Mouse (Mus musculus) ovary, adult 18-20 months (tissue): ENCODE measurements at regions not wholly inside any gene's neighbourhood (a gene's known extent, or its start where the extent isn't known, plus 50 kb on each side); places are given as distances from the start of the nearest gene placed in this dataset.

ENCODE experiments used
- DNase-seq: peaks from one replicate; pipeline ENCODE4 v3.0.0; 2022; ENCODE audit warnings: low spot score, mixed read lengths

DNA sequence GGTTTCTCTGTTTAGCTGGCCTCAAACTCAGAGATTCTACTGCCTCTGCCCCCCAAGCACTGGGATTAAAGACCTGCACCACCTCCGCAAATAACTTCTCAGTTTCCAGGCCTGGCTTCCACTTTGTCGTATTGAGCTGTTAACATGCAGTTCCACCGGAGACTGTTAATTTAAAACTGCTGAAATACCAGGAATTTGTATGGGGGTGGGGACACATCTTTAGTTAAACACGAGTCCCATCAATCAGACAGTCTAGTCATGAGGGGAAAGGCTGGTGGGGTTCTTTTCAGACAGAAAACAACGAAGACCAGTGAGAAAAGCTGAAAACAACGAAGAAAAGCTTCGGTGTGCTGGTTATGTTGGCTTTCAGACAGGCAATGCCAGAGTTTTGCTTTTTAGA is 227.5 kb downstream of the Csl start:
- DNase-seq, result no peak

DNA sequence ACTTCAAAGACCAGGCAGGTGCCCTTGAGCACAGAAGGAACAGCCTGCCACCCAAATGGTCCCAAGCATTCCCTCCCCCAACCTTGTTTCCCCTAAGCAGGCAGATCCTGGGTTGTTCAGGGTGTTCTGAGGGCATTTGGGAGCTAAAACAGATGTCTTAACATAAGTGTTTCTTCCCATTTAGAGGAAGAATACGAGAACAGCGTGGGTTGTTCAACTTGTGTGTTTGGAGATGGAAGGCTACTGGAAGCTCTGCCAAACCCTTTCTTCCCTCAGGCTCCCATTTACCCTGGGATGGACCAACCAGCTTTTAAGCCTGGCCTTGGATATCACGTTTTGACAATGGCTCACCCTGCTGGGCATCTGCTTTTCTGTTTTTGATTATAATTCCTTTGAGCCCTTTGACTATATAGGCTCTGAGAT is 226.8 kb downstream of the Csl start:
- DNase-seq, result no peak

GRCm38 (mm10) chr10:99533468-99533867 is 226.0 kb downstream of the Csl start:
- DNase-seq, result no peak

DNA sequence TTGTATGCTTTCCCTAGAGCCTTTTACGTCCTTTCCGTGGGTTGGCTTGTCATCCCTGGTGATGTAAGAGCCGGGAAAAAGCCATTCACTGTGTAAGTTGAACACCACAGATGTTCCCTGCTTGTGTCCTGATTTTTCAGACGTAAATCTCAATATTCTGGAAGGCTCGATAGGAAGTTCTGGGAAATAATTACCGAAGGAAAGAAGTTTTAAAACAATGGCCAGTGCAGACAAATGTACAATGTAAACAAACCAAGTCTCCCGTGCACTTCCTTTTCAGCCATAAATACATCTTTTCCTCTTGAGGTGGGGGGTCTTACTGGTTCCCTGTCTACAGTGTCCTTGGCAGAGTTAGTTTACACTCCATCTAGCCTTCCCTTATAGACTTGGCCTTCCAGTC is 225.2 kb downstream of the Csl start:
- no peak for DNase-seq

DNA sequence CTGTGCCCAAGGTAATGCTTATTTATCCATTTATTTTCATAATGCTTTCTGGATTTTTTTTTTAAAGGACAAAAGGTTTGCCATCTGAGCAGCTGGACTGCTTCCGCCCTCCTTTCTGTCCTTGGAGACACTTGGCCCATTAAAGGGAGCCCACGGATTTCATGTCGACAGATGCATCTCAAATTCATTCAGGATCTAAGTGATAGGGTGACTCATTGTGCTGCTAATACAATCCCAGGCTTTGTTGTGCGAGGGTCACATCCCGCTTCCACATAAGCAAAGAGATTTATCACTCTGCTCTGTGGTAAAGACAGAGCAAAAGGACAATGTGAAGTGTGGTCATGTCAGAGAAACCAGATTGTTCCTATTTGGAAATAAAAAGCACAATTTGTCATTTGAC is 220.8 kb downstream of the Csl start:
- DNase-seq, result no peak

- DNase-seq, result no peak
These were observed 207.1 kb downstream of the Csl start for GRCm38 (mm10) chr10:99552373-99552772.

GRCm38 (mm10) chr10:99552836-99553540 is 206.5 kb downstream of the Csl start:
- DNase-seq, result no peak

GRCm38 (mm10) chr10:99555021-99555420 is 204.4 kb downstream of the Csl start:
- no peak for DNase-seq

GRCm38 (mm10) chr10:99555658-99556352 is 203.7 kb downstream of the Csl start:
- DNase-seq, result no peak

- no peak for DNase-seq
These were observed 203.0 kb downstream of the Csl start for GRCm38 (mm10) chr10:99556353-99557036.

- DNase-seq, result no peak
These were observed 200.8 kb downstream of the Csl start for GRCm38 (mm10) chr10:99558656-99559055.

- no peak for DNase-seq
These were observed 198.2 kb downstream of the Csl start for GRCm38 (mm10) chr10:99561166-99561818.

DNA sequence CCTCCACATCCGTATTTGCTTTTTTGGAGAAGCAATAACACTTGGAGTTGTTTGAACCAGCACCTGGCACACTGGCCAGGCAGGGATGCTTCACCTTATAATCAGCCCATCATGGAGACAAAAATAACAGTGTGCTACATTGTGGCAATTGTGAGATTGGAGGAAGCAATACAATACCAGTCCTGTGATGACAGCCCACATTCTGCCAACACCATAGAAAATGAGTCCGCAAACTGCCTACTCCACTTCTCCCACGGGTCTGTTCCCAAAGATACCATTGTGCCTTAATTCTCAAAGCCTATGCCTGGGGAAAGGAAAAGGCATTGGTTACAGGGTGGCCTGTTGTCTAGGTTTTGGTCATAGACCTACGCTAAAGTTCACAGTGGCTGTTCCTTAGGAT is 194.9 kb downstream of the Csl start:
- no peak for DNase-seq

DNA sequence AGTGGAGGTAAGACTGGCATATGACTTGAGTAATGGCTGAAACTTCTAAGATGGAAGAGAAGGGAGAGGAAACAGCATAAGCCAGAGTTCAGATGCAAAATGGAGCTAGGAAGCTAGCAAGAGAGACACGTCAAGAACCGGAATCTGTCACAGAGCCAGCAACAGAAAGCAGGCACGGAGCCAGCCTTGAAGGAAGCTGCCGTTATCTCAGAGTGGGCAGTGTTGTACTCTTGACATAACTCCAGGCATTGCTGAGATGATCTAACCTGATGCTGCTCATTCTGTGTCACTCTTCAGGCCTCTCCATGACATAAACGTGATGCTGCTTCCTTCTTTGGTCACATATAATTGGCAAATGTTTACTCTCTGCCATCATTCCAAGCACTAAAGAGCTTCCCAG is 191.0 kb downstream of the Csl start:
- no peak for DNase-seq

DNA sequence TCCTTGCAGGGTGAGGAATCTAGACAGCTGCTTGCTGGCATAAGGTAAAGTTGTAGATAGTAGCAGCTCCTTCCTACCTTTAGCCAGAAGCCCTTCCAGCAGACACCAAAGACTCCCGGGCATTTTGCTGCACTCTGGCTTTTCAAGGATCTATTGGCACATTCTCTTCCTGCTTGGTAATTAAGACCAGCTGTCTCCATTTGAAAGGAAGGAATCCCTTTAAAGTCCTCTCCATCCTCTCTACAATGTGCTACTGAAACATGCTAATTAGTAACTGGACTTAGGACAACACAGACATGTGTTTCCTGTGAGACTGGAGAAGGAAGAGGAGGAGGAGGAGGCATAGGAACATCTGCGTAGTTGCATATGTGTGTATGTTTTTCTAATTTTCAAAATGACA is 189.3 kb downstream of the Csl start:
- no peak for DNase-seq

GRCm38 (mm10) chr10:99573997-99574396 is 185.5 kb downstream of the Csl start:
- DNase-seq, result no peak

DNA sequence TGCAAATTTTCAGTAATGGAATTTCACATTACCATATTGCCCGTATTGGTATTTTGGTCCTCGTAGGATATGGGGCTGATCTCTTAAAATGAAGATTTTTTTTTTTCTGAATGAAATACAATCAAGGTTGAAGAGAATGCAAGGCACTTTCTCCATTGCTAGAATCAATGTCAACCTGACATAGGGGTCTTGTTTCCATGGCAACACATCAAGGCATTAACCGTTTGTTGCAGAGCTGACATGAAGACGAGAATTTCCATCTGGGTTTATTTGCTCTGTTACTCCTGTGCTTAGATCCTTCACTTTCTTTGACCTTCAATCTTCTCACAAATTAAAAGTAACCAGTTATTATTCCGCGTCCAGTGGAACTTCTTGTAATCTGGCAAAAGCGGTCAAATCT is 184.2 kb downstream of the Csl start:
- DNase-seq, result no peak

DNA sequence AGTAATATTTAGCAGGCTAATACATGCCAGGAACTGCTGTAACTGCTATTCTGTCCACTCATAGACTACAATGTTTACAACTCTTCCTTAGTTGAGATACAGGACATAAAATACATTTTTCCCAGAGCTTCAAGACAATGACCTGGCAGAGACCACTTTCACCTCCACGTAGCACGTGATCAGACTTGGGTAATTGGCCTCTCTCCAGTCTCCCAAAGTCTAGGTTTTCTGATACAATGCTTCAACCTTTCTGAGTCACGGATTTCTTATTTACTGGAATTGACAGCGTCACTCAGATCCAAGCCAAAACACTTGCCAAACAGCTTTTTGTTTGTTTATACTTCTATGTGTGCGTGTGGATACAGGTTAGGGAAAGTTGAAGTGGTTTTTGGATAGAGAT is 183.2 kb downstream of the Csl start:
- DNase-seq, result no peak

- DNase-seq, result no peak
These were observed 182.3 kb downstream of the Csl start for GRCm38 (mm10) chr10:99577041-99577681.

DNA sequence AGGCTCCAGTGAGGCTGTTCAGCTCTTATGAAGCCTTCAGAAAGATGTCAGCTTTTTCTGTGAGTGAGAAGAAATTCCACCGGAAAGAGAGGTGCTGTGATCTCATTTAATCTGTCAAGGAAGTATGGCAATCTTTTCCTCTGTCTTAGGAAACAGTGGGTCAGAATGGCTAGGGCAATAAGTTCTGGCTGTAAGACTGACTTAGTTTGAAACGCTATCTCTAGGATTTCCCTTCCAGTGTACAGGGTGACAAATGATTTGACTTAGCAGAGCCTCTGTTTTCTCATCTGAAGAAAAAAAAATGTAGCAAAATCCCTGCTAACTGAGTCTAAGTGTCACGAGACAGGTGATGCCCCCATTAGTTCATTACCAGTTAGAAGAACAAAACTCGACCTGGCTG is 181.1 kb downstream of the Csl start:
- DNase-seq, result no peak

DNA sequence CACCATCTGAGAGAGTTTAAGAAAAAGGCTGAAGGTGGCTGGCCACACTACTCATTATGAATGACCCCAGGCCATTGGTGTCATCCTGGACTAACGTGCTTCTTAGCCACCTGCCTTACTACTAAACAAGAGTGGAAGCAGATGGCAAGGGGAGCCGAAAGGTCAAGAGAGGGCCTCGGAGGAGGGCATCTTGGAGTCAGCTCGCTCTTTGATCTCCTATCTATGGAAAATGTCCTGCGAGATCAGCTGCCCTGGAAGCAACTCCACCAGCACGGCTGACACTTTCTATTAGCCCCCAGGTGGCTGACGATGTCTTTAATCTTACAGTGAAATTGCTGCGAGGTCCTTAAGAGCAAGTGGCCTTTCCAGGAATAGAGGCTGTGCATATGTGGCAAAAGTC is 179.3 kb downstream of the Csl start:
- DNase-seq, result no peak

GRCm38 (mm10) chr10:99581074-99581473 is 178.4 kb downstream of the Csl start:
- DNase-seq, result no peak
